Mouse (Mus musculus): Measurements from ENCODE around the gene Hba-a2.
A peak's percentile ranks its signal among the peaks of the same experiment; 100 is the strongest.
"Not testable (repeated sequence)": the region's sequence is repeated elsewhere in the genome, so short reads cannot be mapped to it uniquely, and the experiment has no call there.

Gene Hba-a2

DNA sequence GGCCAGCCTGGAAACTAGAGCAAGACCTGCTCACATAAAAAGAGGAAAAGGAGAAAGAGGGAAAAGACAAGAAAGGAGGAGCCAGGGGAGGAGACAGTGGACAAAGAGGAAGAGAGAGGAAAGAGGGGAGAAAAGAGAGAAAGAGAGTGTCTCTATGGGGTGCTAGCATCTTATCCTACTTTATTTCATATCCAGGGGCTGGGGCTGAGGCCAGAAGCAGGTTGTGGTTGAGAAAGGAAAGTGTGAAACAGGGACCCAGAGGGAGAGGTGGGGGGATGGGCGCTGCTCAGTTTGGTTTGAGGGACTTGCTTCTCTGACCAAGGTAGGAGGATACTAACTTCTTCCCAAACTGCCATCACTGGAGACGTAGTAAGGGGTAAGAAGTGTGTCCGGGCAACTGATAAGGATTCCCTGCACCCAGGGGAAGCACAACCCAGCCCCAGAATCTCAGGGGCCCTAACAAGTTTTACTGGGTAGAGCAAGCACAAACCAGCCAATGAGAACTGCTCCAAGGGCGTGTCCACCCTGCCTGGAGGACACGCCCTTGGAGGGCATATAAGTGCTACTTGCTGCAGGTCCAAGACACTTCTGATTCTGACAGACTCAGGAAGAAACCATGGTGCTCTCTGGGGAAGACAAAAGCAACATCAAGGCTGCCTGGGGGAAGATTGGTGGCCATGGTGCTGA is 13.1 kb upstream of the Hba-a2 start, which contains the start of gene Hba-a1:
Hba-a1 (plus strand) TSS at position 421 of the 687 bp plus-strand sequence.
- DNase-seq (ENCODE audit: low spot score in 2 of 2) = not testable (repeated sequence)

DNA sequence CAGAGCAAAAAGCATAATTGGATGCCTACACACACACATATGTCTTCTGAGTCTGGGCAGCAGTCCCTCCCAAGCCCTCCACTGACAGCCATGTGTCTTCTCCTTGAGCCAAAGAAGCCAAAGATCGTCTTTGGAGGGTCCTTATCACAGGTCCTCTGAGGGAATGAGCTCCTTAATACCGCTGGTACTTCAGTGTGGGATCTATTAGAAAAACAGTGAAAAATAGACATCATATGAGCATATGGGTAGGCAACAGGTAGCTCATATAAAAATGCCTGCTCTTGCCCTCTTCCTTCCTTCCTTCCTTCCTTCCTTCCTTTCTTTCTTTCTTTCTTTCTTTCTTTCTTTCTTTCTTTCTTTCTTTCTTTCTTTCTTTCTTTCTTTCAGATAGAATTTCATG is 11.7 kb upstream of the Hba-a2 start:
- DNase-seq (ENCODE audit: low spot score in 2 of 2) = not testable (repeated sequence)

DNA sequence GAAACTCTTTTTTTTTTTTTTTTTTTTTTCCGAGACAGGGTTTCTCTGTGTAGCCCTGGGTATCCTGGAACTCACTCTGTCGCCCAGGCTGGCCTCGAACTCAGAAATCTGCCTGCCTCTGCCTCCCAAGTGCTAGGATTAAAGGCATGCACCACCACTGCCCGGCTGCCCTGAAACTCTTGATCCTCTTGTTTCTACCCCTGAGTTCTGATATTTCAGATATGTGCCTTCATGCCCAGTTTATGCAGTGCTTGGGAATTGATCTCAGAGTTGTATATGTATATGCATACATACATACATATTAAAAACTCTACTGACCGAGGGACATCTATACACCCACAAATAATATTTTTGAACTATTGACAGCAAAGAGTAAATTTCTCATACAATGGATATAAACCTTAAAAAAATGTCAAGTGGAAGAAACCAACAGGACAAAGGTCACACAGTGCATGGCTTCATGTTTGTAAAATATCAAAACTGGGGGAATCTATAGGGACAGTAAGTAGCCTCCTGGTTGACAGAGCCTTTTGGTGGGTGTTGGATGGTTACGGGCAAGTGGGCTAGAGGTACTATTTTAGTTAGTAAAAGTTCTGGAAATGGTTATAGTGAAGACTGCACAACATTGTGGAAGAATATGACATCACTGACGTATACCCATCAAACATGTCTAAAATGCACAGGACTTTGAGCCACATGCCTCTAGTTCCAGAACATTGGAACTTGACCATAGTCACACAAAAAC is 11.1 kb upstream of the Hba-a2 start:
- no peak for DNase-seq (ENCODE audit: low spot score in 2 of 2)

DNA sequence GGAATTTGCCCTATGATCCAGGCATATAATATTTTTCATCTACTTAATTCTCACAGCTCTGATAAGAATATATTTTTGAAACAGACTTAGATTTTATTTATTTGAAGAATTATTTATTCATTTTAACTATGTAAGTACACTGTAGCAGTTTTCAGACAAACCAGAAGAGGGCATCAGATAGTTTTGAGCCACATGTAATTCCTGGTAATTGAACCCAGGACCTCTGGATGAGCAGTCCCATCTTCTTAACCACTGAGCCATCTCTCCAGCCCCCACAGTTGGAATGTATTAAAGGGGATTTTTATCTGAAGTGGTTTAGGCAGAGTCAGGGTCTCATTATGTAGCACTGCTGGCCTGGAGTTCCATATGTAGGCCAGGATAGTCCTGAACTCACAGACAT is 10.4 kb upstream of the Hba-a2 start:
- DNase-seq (ENCODE audit: low spot score in 2 of 2) = not testable (repeated sequence)

DNA sequence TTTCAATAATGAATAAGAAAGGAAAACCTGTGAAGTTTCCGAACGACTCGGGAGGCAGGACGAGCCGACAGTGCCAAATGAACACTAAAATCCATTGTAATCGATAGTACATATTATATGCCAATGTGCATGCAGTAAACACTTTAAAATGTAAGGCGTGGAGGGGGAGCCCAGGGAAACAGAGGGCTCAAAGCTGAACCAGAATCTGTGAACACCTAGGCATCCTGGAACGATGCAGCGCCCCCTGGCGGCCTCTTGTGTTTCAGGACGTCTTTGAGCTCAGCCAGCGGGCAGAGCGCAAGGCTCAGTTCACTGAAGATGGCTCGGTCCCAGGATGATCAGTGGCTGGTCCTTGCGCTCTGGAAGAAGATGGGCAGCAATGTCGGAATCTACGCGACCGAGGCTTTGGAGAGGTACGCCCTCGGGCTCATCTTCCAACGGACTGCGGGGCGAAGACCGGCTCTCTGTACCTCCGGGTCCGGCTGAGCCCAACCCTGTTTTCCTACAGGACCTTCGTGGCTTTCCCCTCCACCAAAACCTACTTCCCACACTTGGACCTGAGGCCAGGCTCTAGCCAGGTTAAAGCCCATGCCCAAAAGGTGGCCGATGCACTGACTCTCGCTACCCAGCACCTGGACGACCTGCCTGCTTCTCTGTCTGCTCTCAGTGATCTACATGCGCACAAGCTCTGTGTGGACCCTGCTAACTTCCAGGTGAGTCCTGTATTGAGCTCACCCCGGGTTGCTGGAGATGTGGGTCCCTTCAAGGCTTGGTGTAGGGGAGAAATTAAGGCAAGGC is 9.4 kb upstream of the Hba-a2 start, which contains the start of gene Hbq1b:
Hbq1b (plus strand) TSS at position 271 of the 798 bp plus-strand sequence.
- peak; percentile 82 to 88 for DNase-seq (ENCODE audit: low spot score in 2 of 2)

DNA sequence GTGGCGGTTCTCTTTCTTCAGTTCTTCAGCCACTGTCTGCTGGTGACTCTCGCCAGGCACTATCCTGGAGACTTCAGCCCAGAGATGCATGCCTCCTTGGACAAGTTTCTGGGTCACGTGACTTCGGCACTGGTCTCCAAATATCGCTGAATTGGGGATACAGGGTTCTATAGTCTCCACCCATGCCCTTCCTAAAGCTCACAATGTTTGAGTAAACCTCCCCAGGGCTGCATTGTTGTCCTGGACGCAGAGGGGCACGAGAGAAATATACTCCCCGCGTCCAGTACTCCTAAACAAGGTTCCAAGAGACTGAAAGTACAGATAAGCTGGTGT is 8.8 kb upstream of the Hba-a2 start:
- DNase-seq (ENCODE audit: low spot score in 2 of 2) = no peak

DNA sequence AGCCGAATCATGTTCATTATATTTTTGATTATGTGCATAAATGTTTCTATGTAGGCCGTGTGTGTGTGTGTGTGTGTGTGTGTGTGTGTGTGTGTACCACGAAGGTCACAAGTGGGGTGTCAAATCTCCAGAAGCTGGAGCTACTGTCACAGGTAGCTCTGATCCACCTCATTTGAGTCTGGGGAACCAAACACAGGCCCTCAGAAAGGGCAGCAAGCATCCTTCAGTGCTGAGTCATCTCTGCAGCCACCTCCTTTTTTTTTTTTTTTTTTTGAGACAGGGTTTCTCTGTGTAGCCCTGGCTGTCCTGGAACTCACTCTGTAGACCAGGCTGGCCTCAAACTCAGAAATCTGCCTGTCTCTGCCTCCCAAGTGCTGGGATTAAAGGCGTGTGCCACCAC is 3.5 kb upstream of the Hba-a2 start:
- DNase-seq (ENCODE audit: low spot score in 2 of 2) = not testable (repeated sequence)

GRCm38 (mm10) chr11:32293479-32293878 is 2.8 kb upstream of the Hba-a2 start:
- DNase-seq (ENCODE audit: low spot score in 2 of 2) = not testable (repeated sequence)

DNA sequence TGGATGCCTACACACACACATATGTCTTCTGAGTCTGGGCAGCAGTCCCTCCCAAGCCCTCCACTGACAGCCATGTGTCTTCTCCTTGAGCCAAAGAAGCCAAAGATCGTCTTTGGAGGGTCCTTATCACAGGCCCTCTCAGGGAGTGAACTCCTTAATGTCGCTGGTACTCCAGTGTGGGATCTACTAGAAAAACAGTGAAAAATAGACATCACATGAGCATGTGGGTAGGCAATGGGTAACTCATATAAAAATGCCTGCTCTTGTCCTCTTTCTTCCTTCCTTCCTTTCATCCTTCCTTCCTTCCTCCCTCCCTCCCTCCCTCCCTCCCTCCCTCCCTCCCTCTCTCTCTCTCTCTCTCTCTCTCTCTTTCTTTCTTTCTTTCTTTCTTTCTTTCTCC is 1.1 kb downstream of the Hba-a2 start:
- DNase-seq (ENCODE audit: low spot score in 2 of 2) = not testable (repeated sequence)

- no peak for DNase-seq (ENCODE audit: low spot score in 2 of 2)
These were observed 1.7 kb downstream of the Hba-a2 start for GRCm38 (mm10) chr11:32297866-32298531.

- DNase-seq (ENCODE audit: low spot score in 2 of 2) = no peak
These were observed 2.2 kb downstream of the Hba-a2 start for GRCm38 (mm10) chr11:32298532-32298918.

- peak; percentile 72 to 77 for DNase-seq (ENCODE audit: low spot score in 2 of 2)
These were observed 3.6 kb downstream of the Hba-a2 start, which contains the start of gene Hbq1a for GRCm38 (mm10) chr11:32299865-32300264. Gene Hbq1a, plus strand, starts transcription at chr11:32300069.

DNA sequence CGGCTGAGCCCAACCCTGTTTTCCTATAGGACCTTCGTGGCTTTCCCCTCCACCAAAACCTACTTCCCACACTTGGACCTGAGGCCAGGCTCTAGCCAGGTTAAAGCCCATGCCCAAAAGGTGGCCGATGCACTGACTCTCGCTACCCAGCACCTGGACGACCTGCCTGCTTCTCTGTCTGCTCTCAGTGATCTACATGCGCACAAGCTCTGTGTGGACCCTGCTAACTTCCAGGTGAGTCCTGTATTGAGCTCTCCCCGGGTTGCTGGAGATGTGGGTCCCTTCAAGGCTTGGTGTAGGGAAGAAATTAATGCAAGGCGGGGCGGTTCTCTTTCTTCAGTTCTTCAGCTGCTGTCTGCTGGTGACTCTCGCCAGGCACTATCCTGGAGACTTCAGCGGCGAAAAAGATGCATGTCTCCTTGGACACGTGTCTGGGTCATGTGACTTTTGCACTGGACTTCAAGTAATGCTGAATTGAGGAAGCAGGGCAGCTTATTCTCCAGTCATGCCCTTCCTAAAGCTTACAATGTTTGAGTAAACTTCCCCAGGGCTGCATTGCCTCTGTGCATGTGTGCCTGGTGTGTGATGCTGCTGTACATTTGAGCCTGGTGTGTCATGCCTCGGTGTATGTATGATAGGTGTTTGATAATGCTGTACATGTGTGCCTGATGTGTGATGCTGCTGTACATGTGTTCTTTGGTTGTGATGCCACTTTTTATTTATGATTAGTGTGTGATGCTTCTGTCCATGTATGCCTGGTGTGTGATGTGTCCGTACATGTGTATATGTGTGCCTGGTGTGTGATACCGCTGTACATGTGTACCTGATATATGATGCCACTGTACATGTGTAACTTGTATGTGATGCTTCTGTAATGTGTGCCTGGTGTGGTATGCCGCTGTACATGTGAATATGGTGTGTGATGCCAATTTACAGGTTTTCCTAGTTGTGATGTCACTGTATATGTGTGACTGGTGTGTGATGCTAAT is 4.3 kb downstream of the Hba-a2 start:
- no peak for DNase-seq (ENCODE audit: low spot score in 2 of 2)

DNA sequence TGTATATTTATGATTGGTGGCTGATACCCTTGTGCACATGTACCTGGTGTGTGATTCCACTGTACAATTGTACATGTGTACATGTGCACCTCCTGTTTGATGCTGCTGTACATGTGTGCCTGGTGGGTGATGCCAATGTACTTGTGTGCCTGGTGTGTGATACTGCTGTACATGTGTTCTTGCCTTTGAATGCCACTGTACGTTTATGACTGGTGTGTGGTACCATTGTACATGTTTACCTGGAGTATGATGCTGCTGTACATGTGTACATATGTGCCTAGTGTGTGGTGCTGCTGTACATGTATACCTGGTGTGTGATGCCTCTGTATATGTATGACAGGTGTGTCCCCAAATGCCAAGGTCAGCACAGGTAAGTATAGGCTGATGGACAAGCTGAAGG is 5.2 kb downstream of the Hba-a2 start:
- DNase-seq (ENCODE audit: low spot score in 2 of 2) = no peak

DNA sequence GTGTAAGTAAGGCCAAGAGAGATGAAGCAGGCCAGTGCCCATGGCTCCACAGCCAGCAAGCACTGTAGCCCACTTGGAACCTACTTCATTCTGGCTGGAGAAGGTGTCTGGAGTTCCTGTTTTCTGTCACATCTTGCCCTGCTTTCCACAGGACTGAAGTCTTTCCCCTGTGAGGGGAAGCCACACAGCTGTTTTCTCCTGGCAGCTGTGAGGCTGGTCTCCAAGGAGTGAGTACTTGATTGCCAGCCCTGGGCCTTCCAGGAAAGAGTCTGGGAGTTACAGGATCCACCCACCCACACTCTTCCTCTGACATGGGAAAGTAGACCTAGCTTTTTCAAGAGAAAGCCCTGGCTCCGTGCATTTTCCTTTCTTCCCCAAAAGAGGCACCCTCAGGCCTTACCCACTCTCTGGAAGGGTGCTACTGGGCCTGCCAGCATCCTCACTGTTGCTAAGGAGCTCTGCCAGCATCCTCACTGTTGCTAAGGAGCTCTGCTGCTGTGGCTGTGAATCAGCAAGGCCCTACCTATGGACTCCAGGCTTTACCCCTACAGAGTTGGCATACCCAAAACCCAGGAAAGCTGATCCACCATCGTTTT is 6.6 kb downstream of the Hba-a2 start:
- DNase-seq (ENCODE audit: low spot score in 2 of 2) = peak; percentile 53 to 54

- no peak for DNase-seq (ENCODE audit: low spot score in 2 of 2)
These were observed 7.2 kb downstream of the Hba-a2 start for GRCm38 (mm10) chr11:32303455-32303854.

- DNase-seq (ENCODE audit: low spot score in 2 of 2) = no peak
These were observed 10.7 kb downstream of the Hba-a2 start for GRCm38 (mm10) chr11:32307006-32307405.

DNA sequence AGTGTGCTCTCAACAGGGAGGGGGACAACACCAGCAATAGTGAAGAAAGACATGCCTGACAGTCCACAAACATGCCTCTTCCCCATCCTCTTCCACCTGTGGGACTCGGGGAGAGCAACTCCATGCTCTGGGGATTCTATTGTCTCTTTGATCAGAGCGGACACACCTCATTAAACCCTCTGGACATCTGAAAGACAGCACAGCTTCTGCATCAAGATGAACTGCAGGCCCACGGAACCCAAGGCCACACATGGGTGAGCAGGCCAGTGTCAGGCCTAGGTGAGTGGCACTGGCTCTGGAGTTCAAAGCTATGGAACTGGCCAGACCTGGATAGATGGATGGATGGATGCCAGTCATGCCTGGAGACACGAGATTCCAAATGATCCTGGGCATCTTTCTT is 13.2 kb downstream of the Hba-a2 start:
- no peak for DNase-seq (ENCODE audit: low spot score in 2 of 2)

DNA sequence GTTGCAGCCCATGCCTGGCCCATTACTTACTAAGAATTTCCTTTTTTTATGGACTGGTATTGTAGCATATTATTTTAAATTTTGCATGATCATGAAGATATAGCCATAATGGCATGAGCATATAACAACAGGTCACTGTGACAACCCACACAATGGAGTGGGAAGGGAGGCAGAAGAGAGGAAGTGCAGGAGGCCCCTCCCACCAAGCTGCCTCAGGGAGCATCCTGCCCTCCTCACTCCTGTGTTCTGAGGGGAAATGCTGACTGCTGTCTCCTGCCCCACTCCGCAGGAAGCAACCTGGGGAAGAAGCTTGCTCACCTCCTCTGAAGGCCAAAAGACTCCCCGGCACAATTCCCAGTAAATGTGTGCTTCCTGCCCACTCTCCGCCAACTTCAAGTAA is 13.6 kb downstream of the Hba-a2 start:
- no peak for DNase-seq (ENCODE audit: low spot score in 2 of 2)

DNA sequence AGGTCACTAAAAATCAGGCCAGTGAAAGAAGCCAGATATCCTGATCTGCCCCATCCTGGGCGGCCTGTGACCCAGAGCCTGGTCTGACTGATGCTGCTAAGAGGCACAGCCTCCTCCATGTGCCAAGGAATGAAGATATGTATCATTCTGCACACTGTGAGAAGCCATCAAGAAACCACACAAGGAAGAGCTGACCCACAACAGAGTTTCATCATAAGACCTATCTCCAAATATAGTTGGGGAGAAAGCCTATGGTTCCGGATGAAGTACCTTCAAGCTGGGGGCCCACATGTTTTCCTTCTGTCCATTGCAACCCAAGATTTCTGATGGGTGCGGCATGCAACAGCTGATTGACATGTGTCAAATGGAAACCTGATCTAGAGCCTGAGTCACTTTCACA is 19.7 kb downstream of the Hba-a2 start:
- DNase-seq (ENCODE audit: low spot score in 2 of 2) = no peak
